Mouse (Mus musculus): ENCODE results near the gene Ptprg.

- no peak for TF ChIP-seq CTCF (IDR thresholded peaks at IDR 0.05; ENCODE audit: control insufficient read depth, insufficient read depth, insufficient replicate concordance, low read depth, low read length)
- TF ChIP-seq POLR2A (IDR thresholded peaks at IDR 0.05; ENCODE audit: control insufficient read depth, low read depth, low read length): no peak
Observed at GRCm38 (mm10) chr14:12105593-12105992, 552.3 kb downstream of the Ptprg start.
